Mouse (Mus musculus) intestine, postnatal 0 days (tissue): ENCODE measurements around the gene Zfp428. TPM values are rescaled to one million over a fixed set of nuclear protein-coding genes. Genes with fewer than 3 reads are reported as not detected.

Experiments
- ATAC-seq: fragments of 200-750 bp; cut with Nextera tagmentation; 2 replicates; pipeline ENCODE4 v1.8.0; 2017; ENCODE audit warnings: mild to moderate bottlenecking, moderate TSS enrichment, moderate library complexity
- H3K27ac ChIP-seq: fragments of 300-500 bp; sonication (generic); 2 replicates; pipeline ENCODE4 v1.5.1; 2014; ENCODE audit warnings: mild to moderate bottlenecking, low read depth, low read length, moderate library complexity
- H3K27me3 ChIP-seq: fragments of 300-500 bp; sonication (generic); replicated peaks from 2 replicates; pipeline ENCODE4 v1.6.1; 2014; ENCODE audit warnings: low read length, mixed read lengths; ENCODE audit not compliant: control insufficient read depth, insufficient read depth
- H3K36me3 ChIP-seq: fragments of 300-500 bp; sonication (generic); 2 replicates; pipeline ENCODE4 v1.6.1; 2014; ENCODE audit warnings: mild to moderate bottlenecking, moderate library complexity; ENCODE audit not compliant: control insufficient read depth, insufficient read depth
- H3K4me1 ChIP-seq: fragments of 300-500 bp; sonication (generic); replicated peaks from 2 replicates; pipeline ENCODE4 v1.6.1; 2014; ENCODE audit warnings: antibody characterized with exemption, low read length, mixed read lengths; ENCODE audit not compliant: control insufficient read depth, insufficient read depth
- H3K4me2 ChIP-seq: fragments of 300-500 bp; sonication (generic); replicated peaks from 2 replicates; pipeline ENCODE4 v1.6.1; 2014; ENCODE audit warnings: low read depth, mild to moderate bottlenecking, moderate library complexity
- H3K4me3 ChIP-seq: fragments of 300-500 bp; sonication (generic); 2 replicates; pipeline ENCODE4 v1.5.1; 2014; ENCODE audit warnings: low read depth, low read length
- H3K9ac ChIP-seq: fragments of 300-500 bp; sonication (generic); 2 replicates; pipeline ENCODE4 v1.6.1; 2014; ENCODE audit warnings: mild to moderate bottlenecking, low read depth, low read length
- H3K9me3 ChIP-seq: fragments of 300-500 bp; sonication (generic); 2 replicates; pipeline ENCODE4 v1.6.1; 2016; ENCODE audit warnings: mixed run types; ENCODE audit not compliant: control insufficient read depth
- CTCF ChIP-seq: sonication (generic); IDR thresholded peaks from 2 replicates; pipeline ENCODE4 v1.5.1; 2016; ENCODE audit warnings: low read depth, mild to moderate bottlenecking, control low read depth, antibody characterized with exemption, moderate library complexity
- WGBS: fragments of 180-500 bp; shearing (Covaris S2); extraction: QIAGEN DNeasy Blood & Tissue Kit; methylation state at CpG from one replicate; pipeline ENCODE4 v1.1.7; 2014; 5-methylcytosine and 5-hydroxymethylcytosine counted together
- polyA plus RNA-seq: library from polyadenylated mRNA; unstranded; fragments of >200 nt; fragmentation: Nextera tagmentation; extraction: Ambion mirVana; gene quantifications from 2 replicates; pipeline ENCODE4 v1.2.1, GENCODE M21; 2015

Gene Zfp428
- polyA plus RNA-seq, 1 experiment from 2014 or later, result 11.2 TPM

GRCm38 (mm10) chr7:24530062-24530931 is 23.5 kb downstream of the Zfp428 start, which contains the start of gene Irgq:
Gene Irgq, plus strand, starts transcription at chr7:24530689.
- Histone ChIP-seq H3K9me3 (no peaks in the 10 kb centered on the region), H3K36me3 (peaks cover 24% of the 10 kb centered on the region), H3K4me1 (peaks cover 5% of the 10 kb centered on the region; the same call in 1 of the 2 replicates), H3K27ac (peak within 1 kb of the TSS; percentile 86), H3K4me3 (peak within 1 kb of the TSS; percentile 67), H3K9ac (peak within 1 kb of the TSS; percentile 80), H3K4me2 (peak within 1 kb of the TSS; percentile 94), H3K27me3 (no peaks in the 10 kb centered on the region)
- ATAC-seq, result peak; percentile 95
- WGBS, result under 1% methylated on average over 44 of the region's 44 CpGs
- no peak for TF ChIP-seq CTCF

GRCm38 (mm10) chr7:24531211-24531971 is 24.6 kb downstream of the Zfp428 start:
- under 1% methylated on average over 43 of the region's 43 CpGs for WGBS
- ATAC-seq, result peak; percentile 54

GRCm38 (mm10) chr7:24533031-24533571 is 26.3 kb downstream of the Zfp428 start:
- Histone ChIP-seq H3K9me3 (no peaks in the 10 kb centered on the region), H3K4me1 (peaks cover 5% of the 10 kb centered on the region; the same call in 1 of the 2 replicates), H3K9ac (no peak overlapping the region), H3K36me3 (peaks cover 29% of the 10 kb centered on the region), H3K4me3 (no peak overlapping the region), H3K27me3 (no peaks in the 10 kb centered on the region), H3K4me2 (no peak overlapping the region), H3K27ac (no peak overlapping the region)
- no peak for TF ChIP-seq CTCF
- no peak for ATAC-seq
- 89% methylated on average over 28 of the region's 28 CpGs for WGBS

More at GRCm38 (mm10) chr7:24531211-24531971, 24.6 kb downstream of the Zfp428 start:
- H3K27me3 ChIP-seq, result no peaks in the 10 kb centered on the region
- peak; percentile 94 for TF ChIP-seq CTCF
- no peaks in the 10 kb centered on the region for H3K9me3 ChIP-seq
- H3K4me1 ChIP-seq, result peaks cover 5% of the 10 kb centered on the region; the same call in 1 of the 2 replicates
- H3K27ac ChIP-seq, result peak overlapping the region; percentile 78
- H3K9ac ChIP-seq, result peak overlapping the region; percentile 80
- H3K4me2 ChIP-seq, result peak overlapping the region; percentile 94
- H3K36me3 ChIP-seq, result peaks cover 29% of the 10 kb centered on the region
- peak overlapping the region; percentile 67 for H3K4me3 ChIP-seq

- ATAC-seq, result no peak
- peaks cover 5% of the 10 kb centered on the region; the same call in 1 of the 2 replicates for H3K4me1 ChIP-seq
- H3K27ac ChIP-seq, result no peak overlapping the region
- H3K4me3 ChIP-seq, result no peak overlapping the region
- H3K9ac ChIP-seq, result no peak overlapping the region
- H3K4me2 ChIP-seq, result no peak overlapping the region
- no peak for TF ChIP-seq CTCF
- no peaks in the 10 kb centered on the region for H3K27me3 ChIP-seq
- H3K36me3 ChIP-seq, result peaks cover 29% of the 10 kb centered on the region
- no peaks in the 10 kb centered on the region for H3K9me3 ChIP-seq
- 69% methylated on average over 42 of the region's 42 CpGs for WGBS
Measured at GRCm38 (mm10) chr7:24533806-24534205, 27.0 kb downstream of the Zfp428 start.

GRCm38 (mm10) chr7:24534301-24534700 is 27.5 kb downstream of the Zfp428 start:
- H3K36me3 ChIP-seq, result peaks cover 29% of the 10 kb centered on the region
- no peak for ATAC-seq
- 64% methylated on average over 19 of the region's 19 CpGs for WGBS
- no peak overlapping the region for H3K4me3 ChIP-seq
- H3K4me1 ChIP-seq, result peaks cover 5% of the 10 kb centered on the region; the same call in 1 of the 2 replicates
- H3K9me3 ChIP-seq, result no peaks in the 10 kb centered on the region
- no peak overlapping the region for H3K9ac ChIP-seq
- no peaks in the 10 kb centered on the region for H3K27me3 ChIP-seq
- no peak overlapping the region for H3K4me2 ChIP-seq
- H3K27ac ChIP-seq, result no peak overlapping the region
- TF ChIP-seq CTCF, result no peak

GRCm38 (mm10) chr7:24537081-24537480 is 30.3 kb downstream of the Zfp428 start:
- ATAC-seq, result no peak
- Histone ChIP-seq H3K4me2 (no peak overlapping the region), H3K9me3 (no peaks in the 10 kb centered on the region), H3K9ac (no peak overlapping the region), H3K27ac (no peak overlapping the region), H3K36me3 (peaks cover 29% of the 10 kb centered on the region), H3K27me3 (no peaks in the 10 kb centered on the region), H3K4me3 (no peak overlapping the region), H3K4me1 (no peaks in the 10 kb centered on the region)
- WGBS, result 74% methylated on average over 4 of the region's 4 CpGs
- TF ChIP-seq CTCF, result no peak
